Mouse (Mus musculus): ENCODE measurements around the gene Exoc6b. TPM values are rescaled to one million over a fixed set of nuclear protein-coding genes. Genes with fewer than 3 reads are reported as not detected.

Exoc6b gene
- total RNA-seq, 1 experiment = 19.8 TPM

DNA sequence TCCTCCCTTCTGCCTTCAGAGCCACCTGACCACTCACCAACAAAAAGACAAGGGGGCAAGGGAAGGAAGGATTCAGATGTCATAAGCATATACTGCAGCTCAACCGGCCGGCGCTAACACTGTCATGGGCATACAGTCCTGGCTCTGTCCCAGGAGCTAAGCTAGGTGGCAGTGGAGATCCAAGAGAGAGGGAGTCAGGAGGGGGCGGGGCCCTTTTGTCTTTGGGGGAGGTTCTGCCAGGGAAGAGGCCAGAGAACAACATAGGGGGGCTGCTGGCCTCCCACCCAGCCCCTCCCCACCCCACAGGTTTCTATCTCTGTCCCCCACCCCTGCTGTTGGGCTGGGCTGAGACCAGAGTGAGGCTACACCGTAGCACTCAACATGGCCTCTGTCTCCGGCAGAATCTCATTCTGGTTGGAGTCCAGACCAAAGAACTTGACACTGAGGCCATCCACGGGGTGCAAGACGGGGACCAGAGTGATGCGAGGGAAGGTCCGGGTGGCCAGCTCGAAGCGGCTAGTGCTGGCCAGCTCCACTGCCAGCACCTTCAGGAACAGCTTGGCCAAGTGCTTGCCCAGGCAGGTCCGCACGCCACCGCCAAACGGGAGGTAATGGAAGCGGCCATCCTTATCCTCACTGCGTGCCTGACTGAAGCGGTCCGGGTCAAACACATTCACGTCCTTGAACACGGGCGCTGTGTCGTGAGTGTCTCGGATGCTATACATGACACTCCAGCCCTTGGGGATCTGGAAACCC is 495.2 kb downstream of the Exoc6b start:
- H3K4me1 ChIP-seq (ENCODE audit: control insufficient read depth in 2 of 2, insufficient read depth in 2 of 2, low read length in 2 of 2, poor library complexity in 1 of 2) = peaks cover 0 to 4% of the 10 kb centered on the region in 2 experiments; a peak in 2 of 4 replicates
- TF ChIP-seq CHD2 (IDR thresholded peaks at IDR 0.05; ENCODE audit: low read depth, low read length) (no peak), MAFK (IDR thresholded peaks at IDR 0.05; ENCODE audit: insufficient read depth, low read depth, low read length) (no peak), HCFC1 (IDR thresholded peaks at IDR 0.05; ENCODE audit: borderline replicate concordance, insufficient read depth, low read length) (no peak), ZC3H11A (IDR thresholded peaks at IDR 0.05; ENCODE audit: borderline replicate concordance, low read depth, low read length) (no peak), ZNF384 (IDR thresholded peaks at IDR 0.05; ENCODE audit: low read depth, low read length) (no peak)

DNA sequence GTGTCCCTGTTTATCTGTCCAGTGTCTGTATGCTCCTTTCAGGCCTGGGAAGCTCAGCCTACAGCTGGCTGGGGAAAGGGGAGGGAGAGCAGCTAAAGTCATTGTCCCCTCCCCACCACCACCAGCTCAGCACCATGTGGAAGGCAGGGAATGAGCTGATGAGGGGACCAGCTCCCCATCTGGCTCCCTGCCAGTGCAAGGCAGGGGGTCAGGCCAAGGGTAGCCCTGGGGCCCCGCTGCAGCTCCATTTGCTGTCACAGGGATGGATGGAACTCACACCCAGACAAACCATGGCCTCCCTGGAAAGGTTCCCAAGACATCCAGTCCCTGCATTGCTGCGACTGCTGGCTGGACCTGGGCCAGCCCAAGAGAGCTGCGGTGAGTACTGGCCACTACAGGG is 499.3 kb downstream of the Exoc6b start:
- Histone ChIP-seq H3K9ac (ENCODE audit: insufficient read depth, low read depth, low read length, poor library complexity, severe bottlenecking) (no peak overlapping the region), H3K9me3 (ENCODE audit: control insufficient read depth, insufficient read depth, low read depth, low read length) (no peaks in the 10 kb centered on the region), H3K4me3 (ENCODE audit: insufficient read depth in 1 of 2, low read depth in 1 of 2, low read length in 2 of 2, poor library complexity in 1 of 2, severe bottlenecking in 1 of 2) (no peak overlapping the region), H3K27ac (ENCODE audit: insufficient read depth, low read depth, low read length, poor library complexity, severe bottlenecking) (no peak overlapping the region), H3K36me3 (ENCODE audit: control insufficient read depth, insufficient read depth, low read length, poor library complexity, severe bottlenecking) (no peaks in the 10 kb centered on the region), H3K4me1 (ENCODE audit: control insufficient read depth in 2 of 2, insufficient read depth in 2 of 2, low read length in 2 of 2, poor library complexity in 1 of 2) (peaks cover 0 to 6% of the 10 kb centered on the region in 2 experiments; a peak in 2 of 4 replicates)
- TF ChIP-seq ZC3H11A (IDR thresholded peaks at IDR 0.05; ENCODE audit: borderline replicate concordance, low read depth, low read length) (no peak), HCFC1 (IDR thresholded peaks at IDR 0.05; ENCODE audit: borderline replicate concordance, insufficient read depth, low read length) (no peak), CHD2 (IDR thresholded peaks at IDR 0.05; ENCODE audit: low read depth, low read length) (no peak)
- no peak for DNase-seq (ENCODE audit: low read depth, low spot score)
- in situ Hi-C loops (cut with MboI; ENCODE audit: low sequenced_read_pairs in 2 of 2, unreplicated experiment in 2 of 2) = no loop called here

More for the DNA sequence above, 495.2 kb downstream of the Exoc6b start:
- H3K36me3 ChIP-seq (ENCODE audit: control insufficient read depth, insufficient read depth, low read length, poor library complexity, severe bottlenecking) = no peaks in the 10 kb centered on the region
- H3K27ac ChIP-seq (ENCODE audit: insufficient read depth, low read depth, low read length, poor library complexity, severe bottlenecking) = no peak overlapping the region
- H3K9me3 ChIP-seq (ENCODE audit: control insufficient read depth, insufficient read depth, low read depth, low read length) = no peaks in the 10 kb centered on the region
- peak overlapping the region; percentile 59 to 67 for H3K4me3 ChIP-seq (ENCODE audit: insufficient read depth in 1 of 2, low read depth in 1 of 2, low read length in 2 of 2, poor library complexity in 1 of 2, severe bottlenecking in 1 of 2)
- H3K9ac ChIP-seq (ENCODE audit: insufficient read depth, low read depth, low read length, poor library complexity, severe bottlenecking) = no peak overlapping the region
- in situ Hi-C loops (cut with MboI; ENCODE audit: low sequenced_read_pairs in 2 of 2, unreplicated experiment in 2 of 2) = no loop called here
- DNase-seq (ENCODE audit: low read depth, low spot score) = no peak

DNA sequence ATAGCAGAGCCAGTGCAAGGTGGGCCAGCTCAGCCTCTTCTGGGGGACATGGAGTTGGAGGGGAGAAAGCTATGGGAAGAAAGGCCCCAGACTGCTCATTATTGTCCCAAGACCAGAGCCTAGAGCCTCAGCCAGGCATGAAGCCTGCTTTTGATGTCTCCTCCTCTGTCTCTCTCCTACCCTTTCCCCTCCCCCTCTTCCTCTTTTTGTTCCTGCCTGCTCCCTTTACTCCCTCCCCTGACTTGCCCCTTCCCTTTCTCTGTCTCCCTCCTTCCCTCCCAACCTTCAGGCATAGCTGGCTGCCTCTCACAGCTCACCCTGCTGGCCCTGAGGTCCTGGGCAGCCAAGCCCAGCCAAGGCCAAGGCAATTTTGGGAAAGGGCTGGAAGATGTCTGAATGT is 499.7 kb downstream of the Exoc6b start:
- no peak for DNase-seq (ENCODE audit: low read depth, low spot score)
- Histone ChIP-seq H3K9ac (ENCODE audit: insufficient read depth, low read depth, low read length, poor library complexity, severe bottlenecking) (no peak overlapping the region), H3K27ac (ENCODE audit: insufficient read depth, low read depth, low read length, poor library complexity, severe bottlenecking) (no peak overlapping the region), H3K4me3 (ENCODE audit: insufficient read depth in 1 of 2, low read depth in 1 of 2, low read length in 2 of 2, poor library complexity in 1 of 2, severe bottlenecking in 1 of 2) (no peak overlapping the region), H3K4me1 (ENCODE audit: control insufficient read depth in 2 of 2, insufficient read depth in 2 of 2, low read length in 2 of 2, poor library complexity in 1 of 2) (peaks cover 0 to 6% of the 10 kb centered on the region in 2 experiments; a peak in 2 of 4 replicates), H3K36me3 (ENCODE audit: control insufficient read depth, insufficient read depth, low read length, poor library complexity, severe bottlenecking) (no peaks in the 10 kb centered on the region), H3K9me3 (ENCODE audit: control insufficient read depth, insufficient read depth, low read depth, low read length) (no peaks in the 10 kb centered on the region)
- TF ChIP-seq MAFK (IDR thresholded peaks at IDR 0.05; ENCODE audit: insufficient read depth, low read depth, low read length) (no peak), ZC3H11A (IDR thresholded peaks at IDR 0.05; ENCODE audit: borderline replicate concordance, low read depth, low read length) (no peak), ZNF384 (IDR thresholded peaks at IDR 0.05; ENCODE audit: low read depth, low read length) (no peak), HCFC1 (IDR thresholded peaks at IDR 0.05; ENCODE audit: borderline replicate concordance, insufficient read depth, low read length) (no peak), CHD2 (IDR thresholded peaks at IDR 0.05; ENCODE audit: low read depth, low read length) (no peak)
- in situ Hi-C loops (cut with MboI; ENCODE audit: low sequenced_read_pairs in 2 of 2, unreplicated experiment in 2 of 2) = no loop called here

DNA sequence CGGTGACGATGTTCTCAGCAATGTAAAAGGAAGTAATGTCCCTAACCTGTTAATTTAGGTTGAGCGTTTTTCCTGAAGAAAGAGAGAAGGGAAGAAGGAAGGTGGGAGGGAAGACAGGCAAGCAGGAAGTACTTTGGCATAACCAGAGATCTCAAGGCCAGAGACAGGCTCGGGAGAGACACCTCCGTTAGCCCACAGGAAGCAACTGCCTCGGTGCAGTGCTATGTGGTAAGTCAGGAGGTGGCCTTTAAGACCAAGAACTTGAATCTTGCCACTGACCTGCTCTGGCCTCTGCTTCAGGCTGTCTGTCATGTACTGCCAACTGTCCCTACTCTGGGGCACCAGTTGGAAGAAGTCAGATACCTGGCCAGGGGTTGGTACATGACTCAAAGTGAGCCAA is 500.4 kb downstream of the Exoc6b start:
- no peaks in the 10 kb centered on the region for H3K9me3 ChIP-seq (ENCODE audit: control insufficient read depth, insufficient read depth, low read depth, low read length)
- no peaks in the 10 kb centered on the region for H3K36me3 ChIP-seq (ENCODE audit: control insufficient read depth, insufficient read depth, low read length, poor library complexity, severe bottlenecking)
- no peak overlapping the region for H3K27ac ChIP-seq (ENCODE audit: insufficient read depth, low read depth, low read length, poor library complexity, severe bottlenecking)
- H3K4me3 ChIP-seq (ENCODE audit: insufficient read depth in 1 of 2, low read depth in 1 of 2, low read length in 2 of 2, poor library complexity in 1 of 2, severe bottlenecking in 1 of 2) = no peak overlapping the region
- TF ChIP-seq MAFK (IDR thresholded peaks at IDR 0.05; ENCODE audit: insufficient read depth, low read depth, low read length) = no peak
- TF ChIP-seq ZC3H11A (IDR thresholded peaks at IDR 0.05; ENCODE audit: borderline replicate concordance, low read depth, low read length) = no peak
- no peak for TF ChIP-seq HCFC1 (IDR thresholded peaks at IDR 0.05; ENCODE audit: borderline replicate concordance, insufficient read depth, low read length)
- TF ChIP-seq ZNF384 (IDR thresholded peaks at IDR 0.05; ENCODE audit: low read depth, low read length) = no peak
- no peak for TF ChIP-seq CHD2 (IDR thresholded peaks at IDR 0.05; ENCODE audit: low read depth, low read length)
- in situ Hi-C loops (cut with MboI; ENCODE audit: low sequenced_read_pairs in 2 of 2, unreplicated experiment in 2 of 2) = no loop called here
- 0 out of 4 replicates have a peak, but pooled peaks cover 0 to 2% of the 10 kb centered on the region in 2 experiments for H3K4me1 ChIP-seq (ENCODE audit: control insufficient read depth in 2 of 2, insufficient read depth in 2 of 2, low read length in 2 of 2, poor library complexity in 1 of 2)
- H3K9ac ChIP-seq (ENCODE audit: insufficient read depth, low read depth, low read length, poor library complexity, severe bottlenecking) = no peak overlapping the region
- DNase-seq (ENCODE audit: low read depth, low spot score) = no peak

Other genes with a start within 250 kb of the Exoc6b start
- gene Spr, start 68.3 kb upstream of the Exoc6b start, total RNA-seq (2012; rRNA removed) = 75.3 and 83.0 TPM in 2 replicates
- gene Emx1, start 117.9 kb upstream of the Exoc6b start, total RNA-seq (2012; rRNA removed) = 0.37 TPM in 1 of 2 replicates, not detected in the other

Measured in ES-E14 (cell line).